Mouse (Mus musculus) skeletal muscle tissue, adult 2 months (tissue): ENCODE measurements around the gene Qpctl.

Source experiments
- DNase-seq: peaks from one replicate; pipeline ENCODE4 v3.0.0-alpha.2; 2012; ENCODE audit warnings: low read depth, low spot score

Gene Qpctl

GRCm38 (mm10) chr7:19121686-19122085, 27.4 kb downstream of the Qpctl start:
- no peak for DNase-seq

- peak; percentile 94 for DNase-seq
These were observed 29.3 kb downstream of the Qpctl start, which contains the start of gene Fbxo46 for GRCm38 (mm10) chr7:19119631-19120429. Gene Fbxo46 (plus strand): TSS chr7:19119859.

GRCm38 (mm10) chr7:19119083-19119482, 30.0 kb downstream of the Qpctl start:
- no peak for DNase-seq

GRCm38 (mm10) chr7:19118028-19118771, 30.9 kb downstream of the Qpctl start, which contains the start of gene Gm4969:
Gene Gm4969 (minus strand): TSS chr7:19118368.
- DNase-seq = no peak

- no peak for DNase-seq
These were observed 39.5 kb downstream of the Qpctl start for GRCm38 (mm10) chr7:19109565-19109964.

- no peak for DNase-seq
These were observed 41.7 kb downstream of the Qpctl start for GRCm38 (mm10) chr7:19107436-19107835.

- DNase-seq = no peak
These were observed 44.6 kb downstream of the Qpctl start for GRCm38 (mm10) chr7:19104486-19104885.

- no peak for DNase-seq
These were observed 45.4 kb downstream of the Qpctl start for GRCm38 (mm10) chr7:19103741-19104140.

GRCm38 (mm10) chr7:19100290-19100689, 48.8 kb downstream of the Qpctl start:
- no peak for DNase-seq

GRCm38 (mm10) chr7:19098811-19099210, 50.3 kb downstream of the Qpctl start:
- DNase-seq = no peak

GRCm38 (mm10) chr7:19097863-19098262, 51.2 kb downstream of the Qpctl start:
- no peak for DNase-seq

GRCm38 (mm10) chr7:19097217-19097616, 51.9 kb downstream of the Qpctl start:
- no peak for DNase-seq

- no peak for DNase-seq
These were observed 52.6 kb downstream of the Qpctl start for GRCm38 (mm10) chr7:19096421-19096976.

GRCm38 (mm10) chr7:19095751-19096110, 53.4 kb downstream of the Qpctl start:
- no peak for DNase-seq

GRCm38 (mm10) chr7:19094826-19095750, 54.0 kb downstream of the Qpctl start:
- DNase-seq = no peak

- DNase-seq = no peak
These were observed 54.6 kb downstream of the Qpctl start, which contains the start of gene Six5 for GRCm38 (mm10) chr7:19094471-19094825. Gene Six5 (plus strand): TSS chr7:19094594.

GRCm38 (mm10) chr7:19093537-19094385, 55.3 kb downstream of the Qpctl start:
- peak; percentile 96 for DNase-seq

GRCm38 (mm10) chr7:19093174-19093521, 55.9 kb downstream of the Qpctl start:
- DNase-seq = peak; percentile 76

GRCm38 (mm10) chr7:19092381-19093173, 56.5 kb downstream of the Qpctl start:
- DNase-seq = no peak

GRCm38 (mm10) chr7:19091913-19092312, 57.2 kb downstream of the Qpctl start:
- DNase-seq = no peak
